Mouse (Mus musculus): ENCODE results near the gene Clec5a. TPM values are rescaled to one million over a fixed set of nuclear protein-coding genes. Genes with fewer than 3 reads are reported as not detected.

Gene Clec5a
- polyA plus RNA-seq, 1 experiment from 2014 or later, result 0.77 TPM

DNA sequence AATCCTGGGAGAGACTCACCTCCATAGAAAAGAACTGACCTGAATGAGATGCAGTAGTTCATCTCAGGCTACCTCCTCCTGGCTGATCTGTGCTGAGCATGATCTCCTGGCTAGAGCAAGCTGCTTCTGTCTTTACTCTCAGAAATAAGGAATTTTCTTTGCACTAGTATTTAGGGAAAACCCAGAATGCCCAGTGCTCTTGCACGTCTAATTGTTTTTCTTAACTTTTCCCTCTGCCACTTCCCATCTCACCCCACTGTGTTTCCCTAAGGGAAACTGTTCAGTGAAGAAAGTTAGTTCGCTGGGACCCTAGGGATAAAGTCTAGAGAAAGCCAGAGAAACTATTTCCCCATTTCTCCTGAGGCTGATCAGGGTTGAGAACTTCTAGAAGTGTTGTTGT, 30.7 kb downstream of the Clec5a start, which contains the start of gene Olfr461:
Gene Olfr461, minus strand, starts transcription at position 101 of the 400 bp plus-strand sequence.
- Histone ChIP-seq H3K4me1 (ENCODE audit: control insufficient read depth in 2 of 2, insufficient read depth in 2 of 2, low read length in 2 of 2) (no peaks in the 10 kb centered on the region), H3K27me3 (ENCODE audit: control insufficient read depth, insufficient read depth, low read length) (no peaks in the 10 kb centered on the region), H3K4me3 (ENCODE audit: control insufficient read depth in 1 of 2, insufficient read depth in 1 of 2, low read depth in 1 of 2, low read length in 2 of 2) (no peak within 1 kb of the TSS), H3K9ac (ENCODE audit: low read length) (no peak within 1 kb of the TSS), H3K36me3 (ENCODE audit: control insufficient read depth, insufficient read depth, low read length) (no peaks in the 10 kb centered on the region), H3K4me2 (ENCODE audit: low read length) (no peak within 1 kb of the TSS), H3K27ac (replicated peaks in 1 of 2; ENCODE audit: control insufficient read depth in 1 of 2, insufficient read depth in 1 of 2, low read depth in 2 of 2, low read length in 2 of 2) (no peak within 1 kb of the TSS), H3K9me3 (ENCODE audit: control insufficient read depth, low read length) (no peaks in the 10 kb centered on the region)
- WGBS, result 66% methylated on average over 2 of the region's 2 CpGs
- no peak for ATAC-seq (ENCODE audit: insufficient number of reproducible peaks, insufficient read depth, low FRiP score, low read depth)

DNA sequence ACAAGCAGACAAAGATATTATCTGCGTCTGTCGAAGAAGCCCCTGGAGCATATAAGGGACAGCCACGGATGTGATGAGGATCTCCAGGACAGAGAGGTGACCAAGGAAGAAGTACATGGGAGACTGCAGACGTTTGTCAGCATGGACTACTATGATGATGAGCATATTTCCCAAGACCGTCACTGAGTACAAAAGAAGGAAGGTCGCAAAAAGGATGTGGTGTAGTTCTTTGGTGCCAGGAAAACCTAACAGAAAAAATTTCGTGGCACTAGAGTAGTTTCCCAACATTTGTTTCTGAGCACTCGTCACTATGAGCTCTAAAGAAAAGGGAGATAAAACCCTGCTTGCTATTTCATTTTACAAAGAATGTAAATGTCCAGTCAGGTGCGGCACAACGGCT, 40.9 kb downstream of the Clec5a start:
- Histone ChIP-seq H3K4me2 (ENCODE audit: low read length) (no peak overlapping the region), H3K36me3 (ENCODE audit: control insufficient read depth, insufficient read depth, low read length) (no peaks in the 10 kb centered on the region), H3K4me3 (ENCODE audit: control insufficient read depth in 1 of 2, insufficient read depth in 1 of 2, low read depth in 1 of 2, low read length in 2 of 2) (no peak overlapping the region), H3K27ac (replicated peaks in 1 of 2; ENCODE audit: control insufficient read depth in 1 of 2, insufficient read depth in 1 of 2, low read depth in 2 of 2, low read length in 2 of 2) (no peak overlapping the region), H3K9ac (ENCODE audit: low read length) (no peak overlapping the region), H3K9me3 (ENCODE audit: control insufficient read depth, low read length) (no peaks in the 10 kb centered on the region), H3K27me3 (ENCODE audit: control insufficient read depth, insufficient read depth, low read length) (no peaks in the 10 kb centered on the region), H3K4me1 (ENCODE audit: control insufficient read depth in 2 of 2, insufficient read depth in 2 of 2, low read length in 2 of 2) (no peaks in the 10 kb centered on the region)
- 68% methylated on average over 10 of the region's 10 CpGs for WGBS
- ATAC-seq (ENCODE audit: insufficient number of reproducible peaks, insufficient read depth, low FRiP score, low read depth), result no peak

Other genes starting within 250 kb of the Clec5a start
- gene E330009J07Rik, start 149.7 kb downstream of the Clec5a start, polyA plus RNA-seq (2014; fragmentation: Nextera tagmentation; extraction: Ambion mirVana), result 3.5 and 3.6 TPM in 2 replicates
- gene Wee2, start 146.7 kb downstream of the Clec5a start, polyA plus RNA-seq (2014; fragmentation: Nextera tagmentation; extraction: Ambion mirVana), result not detected in 2 replicates
- gene Ssbp1, start 114.5 kb downstream of the Clec5a start, polyA plus RNA-seq (2014; fragmentation: Nextera tagmentation; extraction: Ambion mirVana), result 97.5 and 105 TPM in 2 replicates
- gene Tas2r137, start 94.6 kb downstream of the Clec5a start, polyA plus RNA-seq (2014; fragmentation: Nextera tagmentation; extraction: Ambion mirVana), result not detected in 2 replicates
- not detected in 2 replicates for gene Tas2r108, start 92.3 kb downstream of the Clec5a start, polyA plus RNA-seq (2014; fragmentation: Nextera tagmentation; extraction: Ambion mirVana)
- not detected in 2 replicates for gene Prss37, start 66.3 kb downstream of the Clec5a start, polyA plus RNA-seq (2014; fragmentation: Nextera tagmentation; extraction: Ambion mirVana)
- not detected in 2 replicates for gene Olfr461, start 30.8 kb downstream of the Clec5a start, polyA plus RNA-seq (2014; fragmentation: Nextera tagmentation; extraction: Ambion mirVana)
- gene Olfr460, start 16.3 kb downstream of the Clec5a start, polyA plus RNA-seq (2014; fragmentation: Nextera tagmentation; extraction: Ambion mirVana), result not detected in 2 replicates
- not detected in 2 replicates for gene Tas2r138, start 27.5 kb upstream of the Clec5a start, polyA plus RNA-seq (2014; fragmentation: Nextera tagmentation; extraction: Ambion mirVana)
- 0.11 TPM in 1 of 2 replicates, not detected in the other for gene Mgam, start 43.0 kb upstream of the Clec5a start, polyA plus RNA-seq (2014; fragmentation: Nextera tagmentation; extraction: Ambion mirVana)

Data from heart, embryonic 14.5 days (tissue).